27 mouse cellular contexts compared by ENCODE assay signal in genomic region chr1:21253856-21254255, GRCm38 (mm10). TPM values are rescaled to one million over a fixed set of nuclear protein-coding genes. Genes with fewer than 3 reads are reported as not detected.
A peak's percentile ranks its signal among the peaks of the same experiment; 100 is the strongest.
DNase-seq lines count a peak whose midpoint lies in the region; ATAC-seq and TF ChIP-seq lines count a peak whose summit lies in the region.
"Had no signal": no experiment of that assay in that cellular context is flagged by ENCODE, and none has a peak within 500 bp of the region (broad histone marks: within the 10 kb centered on the region; RNA-seq: fewer than 3 reads in every experiment).

No protein-coding gene starts in this region.

- no peak for TF ChIP-seq CTCF in E14TG2a.4 (conservative IDR thresholded peaks at IDR 0.05; ENCODE audit: low read length)
- TF ChIP-seq CTCF in ES-Bruce4 (IDR thresholded peaks at IDR 0.05; ENCODE audit: low read depth, low read length), result no peak

- H3K4me3 ChIP-seq in E14TG2a.4 (replicated peaks; ENCODE audit: low read length), result 0 out of 2 replicates have a peak overlapping the region, but pooled peaks have one; percentile 8
- H3K4me3 ChIP-seq in ES-Bruce4 (ENCODE audit: low read depth, low read length), result no peak overlapping the region
- no peak overlapping the region for H3K4me3 ChIP-seq in hindbrain, embryonic 13.5 days
- no peak overlapping the region for H3K4me3 ChIP-seq in midbrain, embryonic 11.5 days (ENCODE audit: low read depth, low read length)
- H3K4me3 ChIP-seq: embryonic facial prominence, embryonic 12.5 days; embryonic facial prominence, embryonic 15.5 days; gastrocnemius, adult 2 months; heart, adult 2 months; hindbrain, embryonic 12.5 days; intestine, embryonic 15.5 days had no signal

- DNase-seq in R1 (ENCODE audit: low read depth, low spot score), result peak; percentile 92
- DNase-seq in midbrain, embryonic 11.5 days (ENCODE audit: low spot score, missing footprints), result no peak
- no peak for DNase-seq in adrenal gland, adult 2 months
- DNase-seq: adrenal gland, postnatal 10 days; adrenal gland, postnatal 36 days; cerebellum, adult 18-20 months; cerebellum, adult 9-10 months; cerebellum, postnatal 25 days; forebrain, postnatal 0 days; gastrocnemius, adult 2 months; gastrocnemius, postnatal 14 days; heart, adult 2 months; kidney, adult 11 months had no signal

- peak overlapping the region; percentile 53 for H3K27ac ChIP-seq in ES-Bruce4 (ENCODE audit: insufficient read depth, low read length)
- H3K27ac ChIP-seq in hindbrain, embryonic 13.5 days, result no peak overlapping the region
- H3K27ac ChIP-seq in midbrain, embryonic 11.5 days (ENCODE audit: low read depth, low read length), result no peak overlapping the region
- H3K27ac ChIP-seq: embryonic facial prominence, embryonic 12.5 days; embryonic facial prominence, embryonic 15.5 days; gastrocnemius, adult 2 months; heart, adult 2 months; hindbrain, embryonic 12.5 days; intestine, embryonic 15.5 days had no signal

- H3K9ac ChIP-seq in ES-Bruce4 (ENCODE audit: low read depth, poor library complexity, severe bottlenecking), result no peak overlapping the region
- H3K9ac ChIP-seq in hindbrain, embryonic 13.5 days, result no peak overlapping the region
- no peak overlapping the region for H3K9ac ChIP-seq in midbrain, embryonic 11.5 days (ENCODE audit: low read length)
- H3K9ac ChIP-seq: embryonic facial prominence, embryonic 12.5 days; embryonic facial prominence, embryonic 15.5 days; forebrain, postnatal 0 days; hindbrain, embryonic 12.5 days; intestine, embryonic 15.5 days had no signal

- H3K4me2 ChIP-seq in hindbrain, embryonic 13.5 days, result no peak overlapping the region
- no peak overlapping the region for H3K4me2 ChIP-seq in midbrain, embryonic 11.5 days
- H3K4me2 ChIP-seq: embryonic facial prominence, embryonic 12.5 days; embryonic facial prominence, embryonic 15.5 days; heart, embryonic 11.5 days; hindbrain, embryonic 12.5 days; intestine, embryonic 15.5 days had no signal

- H3K4me1 ChIP-seq in E14TG2a.4 (replicated peaks; ENCODE audit: low read depth, low read length), result peaks cover 79% of the 10 kb centered on the region
- peaks cover 10% of the 10 kb centered on the region for H3K4me1 ChIP-seq in ES-Bruce4 (ENCODE audit: control insufficient read depth, insufficient read depth, low read length)
- no peaks in the 10 kb centered on the region for H3K4me1 ChIP-seq in hindbrain, embryonic 13.5 days (replicated peaks)
- no peaks in the 10 kb centered on the region for H3K4me1 ChIP-seq in midbrain, embryonic 11.5 days (ENCODE audit: control insufficient read depth, insufficient read depth, low read length)
- H3K4me1 ChIP-seq: embryonic facial prominence, embryonic 12.5 days; embryonic facial prominence, embryonic 15.5 days; hindbrain, embryonic 12.5 days; intestine, embryonic 15.5 days had no signal

- TF ChIP-seq POLR2A in ES-Bruce4 (IDR thresholded peaks at IDR 0.05; ENCODE audit: insufficient read depth, low read length), result no peak

- H3K36me3 ChIP-seq in E14TG2a.4 (ENCODE audit: insufficient read depth, low read length) (peaks cover 16% of the 10 kb centered on the region), ES-Bruce4 (ENCODE audit: control insufficient read depth, insufficient read depth, low read length, poor library complexity, severe bottlenecking) (0 out of 2 replicates have a peak, but pooled peaks cover 2% of the 10 kb centered on the region)
- H3K36me3 ChIP-seq in hindbrain, embryonic 13.5 days, result no peaks in the 10 kb centered on the region
- no peaks in the 10 kb centered on the region for H3K36me3 ChIP-seq in midbrain, embryonic 11.5 days (ENCODE audit: control insufficient read depth, insufficient read depth, low read length)
- H3K36me3 ChIP-seq: embryonic facial prominence, embryonic 12.5 days; embryonic facial prominence, embryonic 15.5 days; hindbrain, embryonic 12.5 days; intestine, embryonic 15.5 days had no signal

- no peak for TF ChIP-seq EP300 in ES-Bruce4 (IDR thresholded peaks at IDR 0.05; ENCODE audit: insufficient read depth, low read depth, low read length)

- H3K27me3 ChIP-seq in E14TG2a.4 (ENCODE audit: insufficient read depth, low read length) (no peaks in the 10 kb centered on the region), ES-Bruce4 (ENCODE audit: control insufficient read depth, insufficient read depth, low read length, poor library complexity, severe bottlenecking) (no peaks in the 10 kb centered on the region)
- no peaks in the 10 kb centered on the region for H3K27me3 ChIP-seq in hindbrain, embryonic 13.5 days
- no peaks in the 10 kb centered on the region for H3K27me3 ChIP-seq in midbrain, embryonic 11.5 days (ENCODE audit: control insufficient read depth, insufficient read depth, low read length)
- H3K27me3 ChIP-seq: embryonic facial prominence, embryonic 12.5 days; embryonic facial prominence, embryonic 15.5 days; hindbrain, embryonic 12.5 days; intestine, embryonic 15.5 days had no signal

- ATAC-seq in hindbrain, embryonic 13.5 days (ENCODE audit: low FRiP score), result no peak
- ATAC-seq in midbrain, embryonic 11.5 days (ENCODE audit: low FRiP score), result no peak
- ATAC-seq: CD4-positive, CD25-positive, alpha-beta regulatory T cell, adult 4 months; forebrain, embryonic 14.5 days; forebrain, postnatal 0 days; hindbrain, embryonic 16.5 days; intestine, embryonic 15.5 days had no signal

- WGBS in hindbrain, embryonic 13.5 days, result 85% methylated on average over 4 of the region's 4 CpGs
- 79% methylated on average over 4 of the region's 4 CpGs for WGBS in midbrain, embryonic 11.5 days

- H3K9me3 ChIP-seq in E14TG2a.4 (ENCODE audit: low read length), result peaks cover 11% of the 10 kb centered on the region; the same call in 1 of the 2 replicates
- H3K9me3 ChIP-seq in ES-Bruce4 (replicated peaks; ENCODE audit: control insufficient read depth, insufficient read depth, low read length, poor library complexity, severe bottlenecking), result peaks cover 4% of the 10 kb centered on the region; the same call in 1 of the 2 replicates
- H3K9me3 ChIP-seq in hindbrain, embryonic 13.5 days, result no peaks in the 10 kb centered on the region
- H3K9me3 ChIP-seq in midbrain, embryonic 11.5 days (ENCODE audit: control insufficient read depth, low read length), result no peaks in the 10 kb centered on the region
- H3K9me3 ChIP-seq: embryonic facial prominence, embryonic 12.5 days; embryonic facial prominence, embryonic 15.5 days; hindbrain, embryonic 12.5 days; intestine, embryonic 15.5 days had no signal

RNA-seq across cellular contexts. Expression of gene Gsta3, which starts 13.5 kb away (rescaled TPM):
- 1.5 and 1.7 TPM in 2 replicates for polyA plus RNA-seq in ES-Bruce4 (2011; ENCODE audit: insufficient read depth, insufficient read length, low read depth, missing spikeins)
- polyA plus RNA-seq in hindbrain, embryonic 13.5 days (2015; fragmentation: Nextera tagmentation; extraction: Ambion mirVana), result 0.57 and 0.82 TPM in 2 replicates
- polyA plus RNA-seq in midbrain, embryonic 11.5 days (2014; fragmentation: Nextera tagmentation; extraction: Ambion mirVana), result 0.42 TPM in 1 of 2 replicates, not detected in the other
- 100 to 1,000 TPM in 1 of 2 experiments, 10 to 100 TPM in 1; 15.0 to 138 TPM for total RNA-seq in adrenal gland, adult 2 months (2021)
- 3.9 and 4.1 TPM in 2 replicates for polyA plus RNA-seq in adrenal gland, adult 2 months (2012; rRNA removed)
- total RNA-seq: common myeloid progenitor, adult 5-6 weeks; forebrain, postnatal 0 days; gastrocnemius, postnatal 14 days; hematopoietic stem cell, adult 5-6 weeks had no signal
- polyA plus RNA-seq: C2C12 had no signal

RNA-seq across cellular contexts. Expression of gene Tmem14a, which starts 35.5 kb away (rescaled TPM):
- 3.8 and 6.6 TPM in 2 replicates for polyA plus RNA-seq in ES-Bruce4 (2011; ENCODE audit: insufficient read depth, insufficient read length, low read depth, missing spikeins)
- polyA plus RNA-seq in hindbrain, embryonic 13.5 days (2015; fragmentation: Nextera tagmentation; extraction: Ambion mirVana), result 18.5 TPM in 2 replicates
- polyA plus RNA-seq in midbrain, embryonic 11.5 days (2014; fragmentation: Nextera tagmentation; extraction: Ambion mirVana), result 13.1 and 13.9 TPM in 2 replicates
- 1 to 10 TPM; 4.1 to 5.9 TPM for total RNA-seq in adrenal gland, adult 2 months (2021)
- polyA plus RNA-seq in adrenal gland, adult 2 months (2012; rRNA removed), result 3.1 and 3.8 TPM in 2 replicates
